Mouse (Mus musculus) midbrain, postnatal 0 days (tissue): ENCODE measurements around the gene Ercc4. TPM values are rescaled to one million over a fixed set of nuclear protein-coding genes. Genes with fewer than 3 reads are reported as not detected.

ENCODE experiments used
- ATAC-seq: fragments of 200-750 bp; cut with Nextera tagmentation; 2 replicates; pipeline ENCODE4 v1.8.0; 2017; ENCODE audit warnings: moderate number of reproducible peaks, mild to moderate bottlenecking, moderate TSS enrichment, moderate library complexity; ENCODE audit not compliant: low FRiP score
- DNase-seq: peaks from one replicate; pipeline ENCODE4 v3.0.0-alpha.2; 2015; ENCODE audit warnings: low spot score
- H3K27ac ChIP-seq: fragments of 300-500 bp; sonication (generic); 2 replicates; pipeline ENCODE4 v1.5.1; 2014; ENCODE audit warnings: low read depth, mild to moderate bottlenecking, low read length, mixed read lengths
- H3K27me3 ChIP-seq: fragments of 300-500 bp; sonication (generic); 2 replicates; pipeline ENCODE4 v1.6.1; 2014; ENCODE audit warnings: low read length, control low read depth, mixed read lengths; ENCODE audit not compliant: insufficient read depth
- H3K36me3 ChIP-seq: fragments of 300-500 bp; sonication (generic); 2 replicates; pipeline ENCODE4 v1.6.1; 2014; ENCODE audit warnings: low read length, control low read depth, mixed read lengths; ENCODE audit not compliant: insufficient read depth
- H3K4me1 ChIP-seq: fragments of 300-500 bp; sonication (generic); 2 replicates; pipeline ENCODE4 v1.6.1; 2014; ENCODE audit warnings: mild to moderate bottlenecking, control low read depth, antibody characterized with exemption, low read length, mixed read lengths; ENCODE audit not compliant: insufficient read depth
- H3K4me2 ChIP-seq: fragments of 300-500 bp; sonication (generic); 2 replicates; pipeline ENCODE4 v1.6.1; 2014; ENCODE audit warnings: low read depth, mild to moderate bottlenecking, low read length, mixed read lengths; ENCODE audit not compliant: poor library complexity, severe bottlenecking
- H3K4me3 ChIP-seq: fragments of 300-500 bp; sonication (generic); 2 replicates; pipeline ENCODE4 v1.5.1; 2014; ENCODE audit warnings: low read depth, mild to moderate bottlenecking, low read length, moderate library complexity
- H3K9ac ChIP-seq: fragments of 300-500 bp; sonication (generic); replicated peaks from 2 replicates; pipeline ENCODE4 v1.6.1; 2014; ENCODE audit warnings: mild to moderate bottlenecking, low read length, moderate library complexity, mixed read lengths; ENCODE audit not compliant: poor library complexity, severe bottlenecking
- H3K9me3 ChIP-seq: fragments of 300-500 bp; sonication (generic); 2 replicates; pipeline ENCODE4 v1.6.1; 2016; ENCODE audit warnings: low read length, control low read depth
- CTCF ChIP-seq: IDR thresholded peaks from 2 replicates; pipeline ENCODE4 v1.5.1; 2016; ENCODE audit warnings: antibody characterized with exemption, mild to moderate bottlenecking
- WGBS: fragments of 180-500 bp; shearing (Covaris S2); extraction: QIAGEN DNeasy Blood & Tissue Kit; methylation state at CpG from one replicate; pipeline ENCODE4 v1.1.7; 2014; 5-methylcytosine and 5-hydroxymethylcytosine counted together
- polyA plus RNA-seq: library from polyadenylated mRNA; unstranded; fragments of >200 nt; fragmentation: Nextera tagmentation; extraction: Ambion mirVana; gene quantifications from 2 replicates; pipeline ENCODE4 v1.2.1, GENCODE M21; 2015
- total RNA-seq: library from RNA; depleted of rRNA; stranded (reverse); fragments of >200 nt; gene quantifications from 2 replicates; pipeline ENCODE4 v1.2.3, GENCODE M21; 2014

Ercc4 gene
- total and polyA plus RNA-seq, 2 experiments from 2014 or later, result 15.3 to 23.4 TPM

- Histone ChIP-seq H3K4me1 (no peaks in the 10 kb centered on the region), H3K27ac (no peak overlapping the region), H3K9ac (no peak overlapping the region), H3K9me3 (no peaks in the 10 kb centered on the region), H3K4me2 (no peak overlapping the region), H3K4me3 (no peak overlapping the region), H3K27me3 (no peaks in the 10 kb centered on the region), H3K36me3 (peaks cover 50% of the 10 kb centered on the region)
- DNase-seq (no peak), ATAC-seq (no peak)
- WGBS, result 94% methylated on average over 10 of the region's 10 CpGs
- TF ChIP-seq CTCF, result 0 out of 2 replicates have a peak, but pooled peaks have one; percentile 8
These were observed 35.4 kb downstream of the Ercc4 start for GRCm38 (mm10) chr16:13144682-13145410.

- DNase-seq (no peak), ATAC-seq (no peak)
- H3K4me2 ChIP-seq, result no peak overlapping the region
- H3K9ac ChIP-seq, result no peak overlapping the region
- H3K9me3 ChIP-seq, result no peaks in the 10 kb centered on the region
- no peak overlapping the region for H3K4me3 ChIP-seq
- no peak for TF ChIP-seq CTCF
- no peaks in the 10 kb centered on the region for H3K27me3 ChIP-seq
- no peaks in the 10 kb centered on the region for H3K4me1 ChIP-seq
- WGBS, result 88% methylated on average over 4 of the region's 4 CpGs
- H3K27ac ChIP-seq, result no peak overlapping the region
- H3K36me3 ChIP-seq, result peaks cover 42% of the 10 kb centered on the region
These were observed 36.7 kb downstream of the Ercc4 start for GRCm38 (mm10) chr16:13146231-13146630.

GRCm38 (mm10) chr16:13147810-13148555 is 38.5 kb downstream of the Ercc4 start:
- WGBS, result 91% methylated on average over 19 of the region's 19 CpGs
- Histone ChIP-seq H3K4me2 (no peak overlapping the region), H3K27ac (no peak overlapping the region), H3K4me3 (no peak overlapping the region), H3K36me3 (peaks cover 36% of the 10 kb centered on the region), H3K9me3 (no peaks in the 10 kb centered on the region), H3K9ac (no peak overlapping the region), H3K4me1 (no peaks in the 10 kb centered on the region), H3K27me3 (no peaks in the 10 kb centered on the region)
- no peak for TF ChIP-seq CTCF
- ATAC-seq (no peak), DNase-seq (no peak)

GRCm38 (mm10) chr16:13149950-13150349 is 40.5 kb downstream of the Ercc4 start:
- H3K9me3 ChIP-seq, result no peaks in the 10 kb centered on the region
- no peak overlapping the region for H3K9ac ChIP-seq
- DNase-seq (no peak), ATAC-seq (no peak)
- no peaks in the 10 kb centered on the region for H3K4me1 ChIP-seq
- H3K36me3 ChIP-seq, result peaks cover 28% of the 10 kb centered on the region
- no peak overlapping the region for H3K4me3 ChIP-seq
- no peak overlapping the region for H3K4me2 ChIP-seq
- H3K27ac ChIP-seq, result no peak overlapping the region
- TF ChIP-seq CTCF, result no peak
- H3K27me3 ChIP-seq, result no peaks in the 10 kb centered on the region
- 94% methylated on average over 8 of the region's 8 CpGs for WGBS

GRCm38 (mm10) chr16:13150790-13151189 is 41.3 kb downstream of the Ercc4 start:
- Histone ChIP-seq H3K4me1 (no peaks in the 10 kb centered on the region), H3K27me3 (no peaks in the 10 kb centered on the region), H3K27ac (no peak overlapping the region), H3K4me3 (no peak overlapping the region), H3K36me3 (peaks cover 28% of the 10 kb centered on the region), H3K9me3 (no peaks in the 10 kb centered on the region), H3K9ac (no peak overlapping the region), H3K4me2 (no peak overlapping the region)
- 76% methylated on average over 6 of the region's 6 CpGs for WGBS
- DNase-seq, result no peak
- no peak for TF ChIP-seq CTCF
- ATAC-seq, result no peak

GRCm38 (mm10) chr16:13152475-13152874 is 43.0 kb downstream of the Ercc4 start:
- Histone ChIP-seq H3K9ac (no peak overlapping the region), H3K36me3 (peaks cover 19% of the 10 kb centered on the region), H3K4me1 (no peaks in the 10 kb centered on the region), H3K4me2 (no peak overlapping the region), H3K9me3 (no peaks in the 10 kb centered on the region), H3K27me3 (no peaks in the 10 kb centered on the region), H3K27ac (no peak overlapping the region), H3K4me3 (no peak overlapping the region)
- no peak for TF ChIP-seq CTCF
- WGBS, result 90% methylated on average over 5 of the region's 5 CpGs
- DNase-seq, result no peak
- no peak for ATAC-seq
